Mouse (Mus musculus) inflammation-experienced regulatory T-cells (primary cell): ENCODE results near the gene Vgll4. TPM values are rescaled to one million over a fixed set of nuclear protein-coding genes. Genes with fewer than 3 reads are reported as not detected.

Experiments
- polyA plus RNA-seq, 2 experiments: library from polyadenylated mRNA; unstranded; fragments of 100-300 nt; shearing (Covaris generic); gene quantifications; one replicate each; pipeline ENCODE4 v1.2.1; 2017

Vgll4 gene
- polyA plus RNA-seq = 100 to 1,000 TPM; 120 to 136 TPM

GRCm38 (mm10) chr6:114969213-114970120 lies at the start of gene Vgll4:
Gene Vgll4 (minus strand): TSS chr6:114969994.

Other genes starting within 250 kb of the Vgll4 start
- gene Tamm41, start 67.9 kb upstream of the Vgll4 start, polyA plus RNA-seq = 10 to 100 TPM; 38.7 to 48.9 TPM
- gene Syn2, start 164.9 kb upstream of the Vgll4 start, polyA plus RNA-seq = under 1 TPM in 1 of 2 experiments, not detected in 1; 0.84 TPM